Mouse (Mus musculus): ENCODE data around the gene Pla2g1b. TPM values are rescaled to one million over a fixed set of nuclear protein-coding genes. Genes with fewer than 3 reads are reported as not detected.
A peak's percentile ranks its signal among the peaks of the same experiment; 100 is the strongest.

Pla2g1b gene
- polyA plus RNA-seq, 1 experiment, result not detected

DNA sequence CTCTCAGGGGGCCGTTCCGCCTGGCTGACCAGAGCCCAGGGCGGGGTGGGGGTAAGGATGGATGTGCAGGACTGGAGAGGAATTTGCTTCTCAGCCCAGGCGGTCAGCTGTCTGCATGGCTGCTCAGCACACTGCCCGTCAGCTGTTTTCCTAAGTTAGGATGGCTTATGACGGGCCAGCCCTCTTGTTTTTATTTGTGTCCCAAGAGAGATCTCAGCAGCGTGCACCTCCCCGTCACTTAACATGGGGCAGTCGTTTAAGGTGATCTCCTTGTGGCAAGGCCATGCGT, 42.7 kb downstream of the Pla2g1b start:
- H3K4me2 ChIP-seq (ENCODE audit: low read depth), result peak overlapping the region; percentile 95
- H3K27me3 ChIP-seq (ENCODE audit: control insufficient read depth, insufficient read depth, insufficient read length), result no peaks in the 10 kb centered on the region
- H3K79me2 ChIP-seq (ENCODE audit: control insufficient read depth, insufficient read depth), result peaks cover 68% of the 10 kb centered on the region
- H3K4me3 ChIP-seq, result peak overlapping the region; percentile 95
- TF ChIP-seq POLR2A (IDR thresholded peaks at IDR 0.05; ENCODE audit: insufficient read length, low read depth) (peak; percentile 38), REST (IDR thresholded peaks at IDR 0.05; ENCODE audit: insufficient read depth, insufficient read length) (no peak), E2F4 (IDR thresholded peaks at IDR 0.05; ENCODE audit: insufficient read depth) (no peak), MYOG (IDR thresholded peaks at IDR 0.05; ENCODE audit: control insufficient read depth in 1 of 3, insufficient read depth in 1 of 3, insufficient read length in 2 of 3, low read depth in 2 of 3) (peak; percentile 89 to 95 (median 92)), MYOD1 (IDR thresholded peaks at IDR 0.05; ENCODE audit: control insufficient read depth in 1 of 3, insufficient read length in 2 of 3, low read depth in 2 of 3) (peak; percentile 58 to 94 (median 89)), USF1 (IDR thresholded peaks at IDR 0.05; ENCODE audit: low read depth) (no peak), TCF3 (IDR thresholded peaks at IDR 0.05; ENCODE audit: insufficient read length, low read depth) (peak; percentile 61), SRF (IDR thresholded peaks at IDR 0.05; ENCODE audit: control insufficient read depth, insufficient read length, low read depth) (no peak), CEBPB (IDR thresholded peaks at IDR 0.05; ENCODE audit: insufficient read depth, poor library complexity, severe bottlenecking) (no peak), TCF12 (IDR thresholded peaks at IDR 0.05; ENCODE audit: insufficient read depth, poor library complexity, severe bottlenecking) (peak; percentile 76), POLR2AphosphoS2 (IDR thresholded peaks at IDR 0.05; ENCODE audit: insufficient read length, low read depth) (peak; percentile 36), MAX (IDR thresholded peaks at IDR 0.05; ENCODE audit: low read depth) (no peak)
- peaks cover 5% of the 10 kb centered on the region for H3K36me3 ChIP-seq (ENCODE audit: control insufficient read depth, insufficient read depth)
- no peak overlapping the region for H3ac ChIP-seq (ENCODE audit: control insufficient read depth, insufficient read length)

DNA sequence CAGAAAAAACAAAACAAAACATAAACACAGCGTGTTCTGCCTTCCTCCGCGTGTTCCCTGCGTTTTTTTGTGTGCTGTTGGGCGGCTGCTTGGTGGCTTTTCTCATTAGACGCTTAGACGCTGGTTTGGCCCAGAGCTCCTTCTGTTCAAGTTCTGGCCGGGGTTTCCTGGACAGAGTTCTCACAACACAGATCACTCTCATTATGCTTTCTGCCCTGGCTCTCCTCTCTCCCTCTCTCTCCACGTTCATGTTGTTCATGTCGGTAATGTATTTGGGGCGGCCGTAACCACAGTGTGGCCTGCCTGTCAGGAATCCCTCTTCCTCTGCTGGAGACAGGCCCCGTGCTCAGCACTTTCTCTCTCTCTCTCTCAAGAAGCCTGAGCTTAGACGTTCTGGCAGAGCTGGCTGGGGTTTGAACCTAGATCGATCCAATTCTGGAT, 43.3 kb downstream of the Pla2g1b start:
- H3ac ChIP-seq (ENCODE audit: control insufficient read depth, insufficient read length), result peak overlapping the region; percentile 9
- H3K4me2 ChIP-seq (ENCODE audit: low read depth), result peak overlapping the region; percentile 95
- H3K27me3 ChIP-seq (ENCODE audit: control insufficient read depth, insufficient read depth, insufficient read length), result no peaks in the 10 kb centered on the region
- TF ChIP-seq SRF (IDR thresholded peaks at IDR 0.05; ENCODE audit: control insufficient read depth, insufficient read length, low read depth) (no peak), MAX (IDR thresholded peaks at IDR 0.05; ENCODE audit: low read depth) (no peak), POLR2AphosphoS2 (IDR thresholded peaks at IDR 0.05; ENCODE audit: insufficient read length, low read depth) (no peak), TCF3 (IDR thresholded peaks at IDR 0.05; ENCODE audit: insufficient read length, low read depth) (no peak), E2F4 (IDR thresholded peaks at IDR 0.05; ENCODE audit: insufficient read depth) (no peak)
- peaks cover 74% of the 10 kb centered on the region for H3K79me2 ChIP-seq (ENCODE audit: control insufficient read depth, insufficient read depth)
- H3K4me3 ChIP-seq, result peak overlapping the region; percentile 95
- H3K36me3 ChIP-seq (ENCODE audit: control insufficient read depth, insufficient read depth), result peaks cover 5% of the 10 kb centered on the region

DNA sequence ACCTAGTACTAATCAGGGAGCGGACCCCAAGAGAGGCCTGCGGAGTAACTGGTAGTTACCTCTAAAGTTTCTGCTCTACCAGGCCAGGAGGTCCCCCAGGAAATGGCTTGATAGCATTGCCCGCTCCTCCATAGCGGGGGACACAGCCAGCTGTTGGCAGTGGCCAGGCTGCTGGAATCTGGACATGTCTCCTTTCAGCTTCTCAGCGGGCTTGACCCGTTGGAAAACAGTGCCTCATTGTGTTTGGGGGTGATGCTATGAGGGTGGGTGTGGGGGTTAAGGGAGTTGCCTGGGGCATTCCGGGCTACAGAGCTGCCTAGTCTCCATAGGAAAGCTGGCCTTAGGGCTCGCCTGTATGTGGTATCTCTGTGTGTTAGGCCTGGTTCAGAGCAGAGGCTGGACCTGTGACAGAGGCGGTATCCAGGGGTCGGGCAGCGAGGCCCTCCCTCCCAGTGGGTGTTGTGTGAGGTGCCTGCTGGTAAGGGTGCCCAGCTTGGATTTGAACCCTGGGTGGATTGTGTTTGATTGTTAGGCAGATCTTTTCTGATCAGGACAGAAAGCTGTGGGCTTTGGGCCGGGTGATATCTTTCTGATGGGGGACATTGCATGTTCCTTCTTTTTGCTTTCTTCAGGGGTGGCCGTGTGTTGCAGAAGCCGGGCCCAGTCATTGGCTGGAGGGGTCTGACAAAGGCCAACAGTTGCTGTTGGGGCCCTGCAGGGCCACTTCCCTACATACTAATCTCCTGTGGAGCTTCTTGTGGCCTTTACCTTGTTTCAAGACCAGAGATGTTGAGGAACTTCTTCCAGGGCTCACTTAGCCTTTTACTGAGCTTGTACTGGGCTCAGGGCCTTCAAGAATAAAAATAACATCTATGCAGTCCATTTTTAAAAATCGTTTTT, 44.0 kb downstream of the Pla2g1b start:
- H3K36me3 ChIP-seq (ENCODE audit: control insufficient read depth, insufficient read depth), result peaks cover 5% of the 10 kb centered on the region
- peak overlapping the region; percentile 95 for H3K4me3 ChIP-seq
- H3K79me2 ChIP-seq (ENCODE audit: control insufficient read depth, insufficient read depth), result peaks cover 78% of the 10 kb centered on the region
- peak overlapping the region; percentile 9 for H3ac ChIP-seq (ENCODE audit: control insufficient read depth, insufficient read length)
- H3K27me3 ChIP-seq (ENCODE audit: control insufficient read depth, insufficient read depth, insufficient read length), result no peaks in the 10 kb centered on the region
- TF ChIP-seq MYOG (IDR thresholded peaks at IDR 0.05; ENCODE audit: control insufficient read depth in 1 of 3, insufficient read depth in 1 of 3, insufficient read length in 2 of 3, low read depth in 2 of 3) (no peak), E2F4 (IDR thresholded peaks at IDR 0.05; ENCODE audit: insufficient read depth) (no peak), REST (IDR thresholded peaks at IDR 0.05; ENCODE audit: insufficient read depth, insufficient read length) (no peak), POLR2A (IDR thresholded peaks at IDR 0.05; ENCODE audit: insufficient read length, low read depth) (no peak), MYOD1 (IDR thresholded peaks at IDR 0.05; ENCODE audit: control insufficient read depth in 1 of 3, insufficient read length in 2 of 3, low read depth in 2 of 3) (peak in 1 of 3 experiments; percentile 6), TCF3 (IDR thresholded peaks at IDR 0.05; ENCODE audit: insufficient read length, low read depth) (no peak), TCF12 (IDR thresholded peaks at IDR 0.05; ENCODE audit: insufficient read depth, poor library complexity, severe bottlenecking) (no peak)
- peak overlapping the region; percentile 95 for H3K4me2 ChIP-seq (ENCODE audit: low read depth)

DNA sequence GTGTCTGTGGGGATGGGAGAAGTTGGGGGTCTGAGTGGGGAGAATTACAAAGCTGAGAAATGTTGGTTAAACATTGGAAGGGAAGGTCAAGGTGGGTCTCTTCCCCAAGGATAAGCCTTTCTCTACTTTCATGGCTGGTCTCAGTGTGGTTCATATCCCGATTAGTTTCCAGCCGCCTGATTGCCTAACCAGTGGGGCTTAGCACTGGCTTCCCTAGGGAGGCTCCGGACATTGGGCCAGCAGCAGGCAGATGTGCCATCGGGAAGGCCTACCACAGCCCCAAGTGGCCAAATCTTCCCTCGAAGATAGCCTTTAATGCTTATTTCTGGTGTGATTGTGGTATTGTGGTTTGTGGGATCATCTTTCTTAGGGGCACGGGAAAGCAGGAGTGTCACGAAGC, 46.3 kb downstream of the Pla2g1b start:
- Histone ChIP-seq H3ac (ENCODE audit: control insufficient read depth, insufficient read length) (no peak overlapping the region), H3K79me2 (ENCODE audit: control insufficient read depth, insufficient read depth) (peaks cover 92% of the 10 kb centered on the region), H3K4me3 (no peak overlapping the region), H3K4me2 (ENCODE audit: low read depth) (no peak overlapping the region), H3K36me3 (ENCODE audit: control insufficient read depth, insufficient read depth) (peaks cover 5% of the 10 kb centered on the region), H3K27me3 (ENCODE audit: control insufficient read depth, insufficient read depth, insufficient read length) (no peaks in the 10 kb centered on the region)
- TF ChIP-seq CEBPB (IDR thresholded peaks at IDR 0.05; ENCODE audit: insufficient read depth, poor library complexity, severe bottlenecking) (peak; percentile 67), MAX (IDR thresholded peaks at IDR 0.05; ENCODE audit: low read depth) (no peak)

DNA sequence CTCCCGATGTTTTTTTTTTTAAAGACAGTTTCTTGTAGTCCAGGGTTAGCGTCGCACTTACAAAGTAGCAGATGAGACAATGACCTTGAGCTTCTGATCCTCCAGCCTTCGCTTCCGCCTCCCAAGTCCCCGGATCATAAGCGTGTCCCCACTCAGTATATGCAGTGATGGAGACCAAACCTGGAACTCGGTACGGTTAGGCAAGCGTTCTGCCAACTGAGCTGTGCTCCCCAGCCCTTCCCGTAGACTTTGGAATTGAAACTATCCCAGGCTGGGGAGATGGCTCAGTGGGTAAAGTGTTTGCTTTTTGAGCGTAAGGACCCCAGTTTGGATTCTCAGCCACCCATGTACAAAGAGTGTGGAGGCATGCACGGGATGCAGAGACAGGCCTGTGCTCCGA, 47.2 kb downstream of the Pla2g1b start:
- peaks cover 5% of the 10 kb centered on the region for H3K36me3 ChIP-seq (ENCODE audit: control insufficient read depth, insufficient read depth)
- H3ac ChIP-seq (ENCODE audit: control insufficient read depth, insufficient read length), result no peak overlapping the region
- peaks cover 88% of the 10 kb centered on the region for H3K79me2 ChIP-seq (ENCODE audit: control insufficient read depth, insufficient read depth)
- no peak overlapping the region for H3K4me3 ChIP-seq
- no peak for TF ChIP-seq CEBPB (IDR thresholded peaks at IDR 0.05; ENCODE audit: insufficient read depth, poor library complexity, severe bottlenecking)
- TF ChIP-seq REST (IDR thresholded peaks at IDR 0.05; ENCODE audit: insufficient read depth, insufficient read length), result no peak
- no peak for TF ChIP-seq USF1 (IDR thresholded peaks at IDR 0.05; ENCODE audit: low read depth)
- no peak for TF ChIP-seq TCF3 (IDR thresholded peaks at IDR 0.05; ENCODE audit: insufficient read length, low read depth)
- TF ChIP-seq POLR2A (IDR thresholded peaks at IDR 0.05; ENCODE audit: insufficient read length, low read depth), result no peak
- TF ChIP-seq TCF12 (IDR thresholded peaks at IDR 0.05; ENCODE audit: insufficient read depth, poor library complexity, severe bottlenecking), result no peak
- TF ChIP-seq SRF (IDR thresholded peaks at IDR 0.05; ENCODE audit: control insufficient read depth, insufficient read length, low read depth), result no peak
- no peak for TF ChIP-seq MYOG (IDR thresholded peaks at IDR 0.05; ENCODE audit: control insufficient read depth in 1 of 3, insufficient read depth in 1 of 3, insufficient read length in 2 of 3, low read depth in 2 of 3)
- no peak for TF ChIP-seq MAX (IDR thresholded peaks at IDR 0.05; ENCODE audit: low read depth)
- no peak overlapping the region for H3K4me2 ChIP-seq (ENCODE audit: low read depth)
- no peaks in the 10 kb centered on the region for H3K27me3 ChIP-seq (ENCODE audit: control insufficient read depth, insufficient read depth, insufficient read length)
